Mouse (Mus musculus) hindbrain, embryonic 14.5 days (tissue): ENCODE data around the gene Tsx. TPM values are rescaled to one million over a fixed set of nuclear protein-coding genes. Genes with fewer than 3 reads are reported as not detected.
"Not testable (repeated sequence)": the region's sequence is repeated elsewhere in the genome, so short reads cannot be mapped to it uniquely, and the experiment has no call there.

Source experiments
- ATAC-seq: fragments of 200-750 bp; cut with Nextera tagmentation; 2 replicates; pipeline ENCODE4 v1.8.0; 2017; ENCODE audit warnings: moderate number of reproducible peaks, mild to moderate bottlenecking, moderate TSS enrichment, moderate library complexity; ENCODE audit not compliant: low FRiP score
- DNase-seq: peaks from one replicate; pipeline ENCODE4 v3.0.0-alpha.2; 2015; ENCODE audit warnings: low spot score
- H3K27ac ChIP-seq: fragments of 300-500 bp; sonication (generic); 2 replicates; pipeline ENCODE4 v1.5.1; 2014; ENCODE audit warnings: mild to moderate bottlenecking, moderate library complexity
- H3K27me3 ChIP-seq: fragments of 300-500 bp; sonication (generic); 2 replicates; pipeline ENCODE4 v1.6.1; 2014; ENCODE audit warnings: mild to moderate bottlenecking, low read length, mixed read lengths; ENCODE audit not compliant: control insufficient read depth, insufficient read depth
- H3K36me3 ChIP-seq: fragments of 300-500 bp; sonication (generic); replicated peaks from 2 replicates; pipeline ENCODE4 v1.6.1; 2014; ENCODE audit not compliant: control insufficient read depth, insufficient read depth
- H3K4me1 ChIP-seq: fragments of 300-500 bp; sonication (generic); replicated peaks from 2 replicates; pipeline ENCODE4 v1.6.1; 2014; ENCODE audit warnings: antibody characterized with exemption, low read length, mixed read lengths; ENCODE audit not compliant: control insufficient read depth, insufficient read depth
- H3K4me2 ChIP-seq: fragments of 300-500 bp; sonication (generic); replicated peaks from 2 replicates; pipeline ENCODE4 v1.6.1; 2014; ENCODE audit warnings: mild to moderate bottlenecking, moderate library complexity
- H3K4me3 ChIP-seq: fragments of 300-500 bp; sonication (generic); replicated peaks from 2 replicates; pipeline ENCODE4 v1.5.1; 2014; ENCODE audit warnings: mild to moderate bottlenecking, low read length
- H3K9ac ChIP-seq: fragments of 300-500 bp; sonication (generic); 2 replicates; pipeline ENCODE4 v1.6.1; 2014
- H3K9me3 ChIP-seq: fragments of 300-500 bp; sonication (generic); 2 replicates; pipeline ENCODE4 v1.6.1; 2016; ENCODE audit warnings: low read length; ENCODE audit not compliant: control insufficient read depth
- WGBS: fragments of 180-500 bp; shearing (Covaris S2); extraction: QIAGEN DNeasy Blood & Tissue Kit; methylation state at CpG from one replicate; pipeline ENCODE4 v1.1.7; 2014; 5-methylcytosine and 5-hydroxymethylcytosine counted together
- polyA plus RNA-seq: library from polyadenylated mRNA; unstranded; fragments of >200 nt; fragmentation: Nextera tagmentation; extraction: Ambion mirVana; gene quantifications from 2 replicates; pipeline ENCODE4 v1.2.1, GENCODE M21; 2014

Tsx gene
- polyA plus RNA-seq, 1 experiment from 2014 or later, result 0.25 TPM

DNA sequence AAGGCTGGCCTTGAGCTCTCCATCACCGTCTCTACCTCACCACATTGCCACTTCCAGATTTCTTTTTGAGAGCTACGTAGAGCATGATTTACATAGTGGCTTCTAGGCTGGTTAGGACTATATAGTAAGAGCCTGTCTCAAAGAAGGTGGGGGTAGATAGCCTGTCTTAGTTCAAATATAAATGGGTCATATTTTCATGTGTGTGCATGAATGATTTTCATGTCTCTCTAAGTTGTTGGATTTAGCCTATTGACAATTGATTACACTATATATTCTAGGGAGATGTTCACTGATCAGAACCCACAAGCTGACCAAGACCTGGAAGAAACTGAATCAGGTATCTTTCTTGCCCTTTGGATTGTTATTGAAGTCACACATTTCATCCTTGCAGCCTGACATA is 7.4 kb downstream of the Tsx start, which contains the start of gene Gm26992:
Gene Gm26992 (plus strand): TSS at position 301 of the 400 bp plus-strand sequence.
- Histone ChIP-seq H3K27me3 (peaks cover 51% of the 10 kb centered on the region), H3K4me2 (no peak within 1 kb of the TSS), H3K36me3 (no peaks in the 10 kb centered on the region), H3K4me1 (no peaks in the 10 kb centered on the region), H3K27ac (no peak within 1 kb of the TSS), H3K9me3 (no peaks in the 10 kb centered on the region), H3K9ac (no peak within 1 kb of the TSS), H3K4me3 (no peak within 1 kb of the TSS)
- ATAC-seq (no peak), DNase-seq (no peak)
- WGBS, result 95% methylated on average over 2 of the region's 2 CpGs

- ATAC-seq, result no peak
- Histone ChIP-seq H3K27ac (no peak overlapping the region), H3K9ac (no peak overlapping the region), H3K4me3 (no peak overlapping the region), H3K36me3 (no peaks in the 10 kb centered on the region), H3K4me2 (no peak overlapping the region), H3K27me3 (peaks cover 51% of the 10 kb centered on the region), H3K9me3 (no peaks in the 10 kb centered on the region), H3K4me1 (no peaks in the 10 kb centered on the region)
- no peak for DNase-seq
- WGBS, result 72% methylated on average over 7 of the region's 7 CpGs
Observed at GRCm38 (mm10) chrX:103427677-103428076, 13.4 kb downstream of the Tsx start.

- Histone ChIP-seq H3K9me3 (no peaks in the 10 kb centered on the region), H3K27ac (no peak overlapping the region), H3K4me3 (no peak overlapping the region), H3K4me2 (no peak overlapping the region), H3K9ac (no peak overlapping the region), H3K27me3 (peaks cover 68% of the 10 kb centered on the region), H3K4me1 (no peaks in the 10 kb centered on the region), H3K36me3 (no peaks in the 10 kb centered on the region)
- ATAC-seq (no peak), DNase-seq (no peak)
- 76% methylated on average over 7 of the region's 7 CpGs for whole genome bisulfite sequencing
Observed at GRCm38 (mm10) chrX:103432293-103432692, 18.0 kb downstream of the Tsx start.

- no peak for DNase-seq
- no peaks in the 10 kb centered on the region for H3K36me3 ChIP-seq
- H3K4me3 ChIP-seq, result no peak overlapping the region
- no peaks in the 10 kb centered on the region for H3K9me3 ChIP-seq
- no peaks in the 10 kb centered on the region for H3K4me1 ChIP-seq
- WGBS, result 14% methylated on average over 9 of the region's 9 CpGs
- no peak overlapping the region for H3K9ac ChIP-seq
- peaks cover 60% of the 10 kb centered on the region for H3K27me3 ChIP-seq
- no peak overlapping the region; the same call in 1 of the 2 replicates for H3K4me2 ChIP-seq
- ATAC-seq, result no peak
- H3K27ac ChIP-seq, result no peak overlapping the region
Observed at GRCm38 (mm10) chrX:103438023-103438422, 23.8 kb downstream of the Tsx start.

GRCm38 (mm10) chrX:103440803-103441202 is 26.5 kb downstream of the Tsx start:
- peak; percentile 87 for DNase-seq
- ATAC-seq, result no peak
- Histone ChIP-seq H3K4me3 (no peak overlapping the region), H3K27me3 (peaks cover 54% of the 10 kb centered on the region), H3K9me3 (no peaks in the 10 kb centered on the region), H3K36me3 (no peaks in the 10 kb centered on the region), H3K4me2 (no peak overlapping the region), H3K9ac (no peak overlapping the region), H3K27ac (no peak overlapping the region), H3K4me1 (no peaks in the 10 kb centered on the region)
- 0% methylated on average over 1 of the region's 1 CpGs for WGBS

- Histone ChIP-seq H3K27me3 (peaks cover 53% of the 10 kb centered on the region), H3K9ac (no peak overlapping the region), H3K9me3 (no peaks in the 10 kb centered on the region), H3K36me3 (no peaks in the 10 kb centered on the region), H3K4me2 (no peak overlapping the region), H3K4me1 (no peaks in the 10 kb centered on the region), H3K4me3 (no peak overlapping the region), H3K27ac (no peak overlapping the region)
- ATAC-seq, result no peak
- WGBS, result 29% methylated on average over 7 of the region's 7 CpGs
- peak; percentile 71 for DNase-seq
Observed at GRCm38 (mm10) chrX:103443755-103444154, 29.5 kb downstream of the Tsx start.

GRCm38 (mm10) chrX:103447539-103448169 is 33.4 kb downstream of the Tsx start:
- Histone ChIP-seq H3K9me3 (no peaks in the 10 kb centered on the region), H3K4me3 (peak overlapping the region; percentile 34), H3K9ac (peak overlapping the region; percentile 31; the same call in 1 of the 2 replicates), H3K36me3 (no peaks in the 10 kb centered on the region), H3K27ac (no peak overlapping the region), H3K27me3 (peaks cover 54% of the 10 kb centered on the region), H3K4me2 (peak overlapping the region; percentile 65), H3K4me1 (no peaks in the 10 kb centered on the region)
- 9% methylated on average over 34 of the region's 34 CpGs for WGBS
- ATAC-seq (no peak), DNase-seq (no peak)

- 55% methylated on average over 10 of the region's 13 CpGs for WGBS
- not testable (repeated sequence) for H3K9me3 ChIP-seq, H3K9ac ChIP-seq, DNase-seq, H3K4me3 ChIP-seq, H3K36me3 ChIP-seq, H3K4me1 ChIP-seq, ATAC-seq, H3K27ac ChIP-seq
- peak overlapping the region; percentile 65; the same call in 1 of the 2 replicates for H3K4me2 ChIP-seq
- H3K27me3 ChIP-seq, result peaks cover 54% of the 10 kb centered on the region
Observed at GRCm38 (mm10) chrX:103448429-103448828, 34.2 kb downstream of the Tsx start.

- H3K27me3 ChIP-seq, result peaks cover 54% of the 10 kb centered on the region
- H3K36me3 ChIP-seq, ATAC-seq, H3K4me2 ChIP-seq, H3K27ac ChIP-seq, H3K4me3 ChIP-seq, H3K9ac ChIP-seq, H3K4me1 ChIP-seq, DNase-seq, H3K9me3 ChIP-seq: not testable (repeated sequence)
- WGBS, result 76% methylated on average over 17 of the region's 27 CpGs
Observed at GRCm38 (mm10) chrX:103448943-103449722, 34.9 kb downstream of the Tsx start.
